Mouse (Mus musculus): Measurements from ENCODE around the gene Olfr729. TPM values are rescaled to one million over a fixed set of nuclear protein-coding genes. Genes with fewer than 3 reads are reported as not detected.

The Olfr729 gene
- not detected for total RNA-seq (2021)
- long read RNA-seq, experiment 1 = 0 reads
- long read RNA-seq, experiment 2 = 0 reads

DNA sequence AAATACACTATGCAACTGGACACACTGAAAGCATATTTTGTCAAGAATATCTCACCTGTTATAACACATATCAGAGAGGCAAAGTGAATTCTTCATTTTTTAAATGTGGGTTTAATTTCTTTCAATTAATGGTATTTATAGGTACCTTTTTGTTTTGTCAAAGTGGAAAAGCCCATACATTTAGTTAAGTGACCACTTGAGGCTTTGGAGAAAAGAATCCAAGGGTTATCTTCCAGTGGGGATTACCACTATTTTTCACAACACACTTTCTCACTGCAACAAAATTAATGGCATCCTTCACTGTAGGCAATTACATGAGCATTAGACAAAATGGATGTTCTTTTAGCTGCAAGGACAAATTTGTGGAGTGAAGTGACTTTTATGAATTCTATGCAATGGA lies at the start of gene Olfr729:
Gene Olfr729 (minus strand): TSS at position 101 of the 400 bp plus-strand sequence.
- intact Hi-C loops (cut with DNase I) = no loop called here
- DNase-seq = no peak

DNA sequence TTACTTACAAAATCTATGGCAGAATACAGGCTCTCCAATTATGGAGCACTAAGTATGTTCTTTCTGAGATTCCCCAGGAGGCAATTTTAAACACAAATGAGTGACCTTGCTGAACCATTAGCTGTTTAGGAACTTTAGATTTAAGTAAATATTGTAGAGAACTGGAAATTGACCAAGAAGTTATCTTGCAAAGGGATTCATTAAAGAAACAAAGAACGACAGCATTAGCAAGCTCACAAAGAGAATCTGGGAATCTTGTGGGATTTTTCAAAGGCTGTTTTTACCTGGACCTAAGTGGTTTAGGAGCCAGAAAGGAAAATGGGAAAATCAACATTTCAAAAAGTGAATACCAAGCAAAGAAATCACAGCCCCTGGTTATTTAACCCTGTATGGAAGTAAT lies 35.4 kb upstream of the Olfr729 start, which contains the start of gene Olfr730:
Gene Olfr730 (minus strand): TSS at position 101 of the 400 bp plus-strand sequence.
- intact Hi-C loops (cut with DNase I) = no loop called here
- no peak for DNase-seq

DNA sequence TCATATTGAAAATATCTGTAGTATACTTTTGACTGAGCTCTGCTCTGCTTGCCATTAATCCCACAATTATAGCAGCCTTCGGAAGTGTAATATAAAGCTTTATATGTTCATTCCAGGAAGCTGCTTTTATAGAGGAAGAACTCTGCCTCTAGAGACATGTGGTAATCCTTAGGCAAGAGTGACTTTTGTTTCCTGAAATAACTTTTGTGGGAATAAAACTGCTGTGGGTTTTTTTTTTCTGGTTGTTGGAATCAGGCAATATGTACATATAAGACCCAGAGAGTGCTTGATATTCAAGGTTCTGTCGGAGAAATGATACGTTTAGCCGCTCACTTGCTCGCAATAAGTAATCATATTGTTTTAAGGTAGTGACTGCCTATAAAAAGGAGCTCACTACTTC lies 10.1 kb downstream of the Olfr729 start, which contains the start of gene Olfr728:
Gene Olfr728 (minus strand): TSS at position 101 of the 400 bp plus-strand sequence.
- intact Hi-C loops (cut with DNase I) = no loop called here
- DNase-seq = no peak

GRCm38 (mm10) chr14:50122886-50123285 lies 29.8 kb downstream of the Olfr729 start, which contains the start of gene Olfr727:
Gene Olfr727 (plus strand): TSS chr14:50123186.
- intact Hi-C loops (cut with DNase I) = no loop called here
- no peak for DNase-seq

Other genes starting within 250 kb of the Olfr729 start
- gene Olfr723, start 221.1 kb downstream of the Olfr729 start, total RNA-seq (2021) = not detected
- not detected for gene Olfr724, start 189.6 kb downstream of the Olfr729 start, total RNA-seq (2021)
- gene Olfr725, start 112.5 kb downstream of the Olfr729 start, total RNA-seq (2021) = not detected
- not detected for gene Olfr726, start 62.0 kb downstream of the Olfr729 start, total RNA-seq (2021)
- not detected for gene Olfr727, start 29.7 kb downstream of the Olfr729 start, total RNA-seq (2021)
- not detected for gene Olfr728, start 10.2 kb downstream of the Olfr729 start, total RNA-seq (2021)
- not detected for gene Olfr730, start 35.3 kb upstream of the Olfr729 start, total RNA-seq (2021)
- not detected for gene Olfr731, start 89.0 kb upstream of the Olfr729 start, total RNA-seq (2021)
- gene Olfr732, start 131.3 kb upstream of the Olfr729 start, total RNA-seq (2021) = not detected
- gene Olfr733, start 148.6 kb upstream of the Olfr729 start, total RNA-seq (2021) = not detected
- not detected for gene Olfr734, start 173.9 kb upstream of the Olfr729 start, total RNA-seq (2021)
- gene Olfr735, start 196.0 kb upstream of the Olfr729 start, total RNA-seq (2021) = not detected
- gene Tlr11, start 205.0 kb upstream of the Olfr729 start, total RNA-seq (2021) = not detected
- not detected for gene Olfr736, start 228.3 kb upstream of the Olfr729 start, total RNA-seq (2021)

All from heart, postnatal 14 days (tissue).